Mouse (Mus musculus): ENCODE results near the gene AC129217.1. TPM values are rescaled to one million over a fixed set of nuclear protein-coding genes. Genes with fewer than 3 reads are reported as not detected.

Gene AC129217.1
- polyA plus RNA-seq, 1 experiment from 2014 or later, result not detected

Other genes with a start within 250 kb of the AC129217.1 start
- not detected for gene Slc22a8, start 238.5 kb upstream of the AC129217.1 start, polyA plus RNA-seq (2014; fragmentation: Illumina TruSeq; extraction: RNeasy Lipid Tissue Mini Kit (QIAGEN cat#74804); ENCODE audit: low read depth, low replicate concordance)
- not detected for gene Slc22a6, start 211.7 kb upstream of the AC129217.1 start, polyA plus RNA-seq (2014; fragmentation: Illumina TruSeq; extraction: RNeasy Lipid Tissue Mini Kit (QIAGEN cat#74804); ENCODE audit: low read depth, low replicate concordance)
- gene Chrm1, start 166.0 kb upstream of the AC129217.1 start, polyA plus RNA-seq (2014; fragmentation: Illumina TruSeq; extraction: RNeasy Lipid Tissue Mini Kit (QIAGEN cat#74804); ENCODE audit: low read depth, low replicate concordance), result 0.79 TPM
- gene Slc3a2, start 106.4 kb upstream of the AC129217.1 start, polyA plus RNA-seq (2014; fragmentation: Illumina TruSeq; extraction: RNeasy Lipid Tissue Mini Kit (QIAGEN cat#74804); ENCODE audit: low read depth, low replicate concordance), result 38.6 TPM
- 12.7 TPM for gene Wdr74, start 93.9 kb upstream of the AC129217.1 start, polyA plus RNA-seq (2014; fragmentation: Illumina TruSeq; extraction: RNeasy Lipid Tissue Mini Kit (QIAGEN cat#74804); ENCODE audit: low read depth, low replicate concordance)
- not detected for gene 1700092M07Rik, start 89.1 kb upstream of the AC129217.1 start, polyA plus RNA-seq (2014; fragmentation: Illumina TruSeq; extraction: RNeasy Lipid Tissue Mini Kit (QIAGEN cat#74804); ENCODE audit: low read depth, low replicate concordance)
- gene Stx5a, start 88.4 kb upstream of the AC129217.1 start, polyA plus RNA-seq (2014; fragmentation: Illumina TruSeq; extraction: RNeasy Lipid Tissue Mini Kit (QIAGEN cat#74804); ENCODE audit: low read depth, low replicate concordance), result 112 TPM
- gene Nxf1, start 72.7 kb upstream of the AC129217.1 start, polyA plus RNA-seq (2014; fragmentation: Illumina TruSeq; extraction: RNeasy Lipid Tissue Mini Kit (QIAGEN cat#74804); ENCODE audit: low read depth, low replicate concordance), result 92.5 TPM
- 17.2 TPM for gene Tmem223, start 58.8 kb upstream of the AC129217.1 start, polyA plus RNA-seq (2014; fragmentation: Illumina TruSeq; extraction: RNeasy Lipid Tissue Mini Kit (QIAGEN cat#74804); ENCODE audit: low read depth, low replicate concordance)
- gene Tmem179b, start 55.3 kb upstream of the AC129217.1 start, polyA plus RNA-seq (2014; fragmentation: Illumina TruSeq; extraction: RNeasy Lipid Tissue Mini Kit (QIAGEN cat#74804); ENCODE audit: low read depth, low replicate concordance), result 30.6 TPM
- gene Taf6l, start 43.4 kb upstream of the AC129217.1 start, polyA plus RNA-seq (2014; fragmentation: Illumina TruSeq; extraction: RNeasy Lipid Tissue Mini Kit (QIAGEN cat#74804); ENCODE audit: low read depth, low replicate concordance), result not detected
- gene Polr2g, start 31.2 kb upstream of the AC129217.1 start, polyA plus RNA-seq (2014; fragmentation: Illumina TruSeq; extraction: RNeasy Lipid Tissue Mini Kit (QIAGEN cat#74804); ENCODE audit: low read depth, low replicate concordance), result 35.0 TPM
- not detected for gene Zbtb3, start 27.2 kb upstream of the AC129217.1 start, polyA plus RNA-seq (2014; fragmentation: Illumina TruSeq; extraction: RNeasy Lipid Tissue Mini Kit (QIAGEN cat#74804); ENCODE audit: low read depth, low replicate concordance)
- 112 TPM for gene Ttc9c, start 10.4 kb upstream of the AC129217.1 start, polyA plus RNA-seq (2014; fragmentation: Illumina TruSeq; extraction: RNeasy Lipid Tissue Mini Kit (QIAGEN cat#74804); ENCODE audit: low read depth, low replicate concordance)
- gene Hnrnpul2, start 9.8 kb upstream of the AC129217.1 start, polyA plus RNA-seq (2014; fragmentation: Illumina TruSeq; extraction: RNeasy Lipid Tissue Mini Kit (QIAGEN cat#74804); ENCODE audit: low read depth, low replicate concordance), result 195 TPM
- gene Bscl2, start 7.7 kb downstream of the AC129217.1 start, polyA plus RNA-seq (2014; fragmentation: Illumina TruSeq; extraction: RNeasy Lipid Tissue Mini Kit (QIAGEN cat#74804); ENCODE audit: low read depth, low replicate concordance), result 8.5 TPM
- 0.69 TPM for gene Gng3, start 9.4 kb downstream of the AC129217.1 start, polyA plus RNA-seq (2014; fragmentation: Illumina TruSeq; extraction: RNeasy Lipid Tissue Mini Kit (QIAGEN cat#74804); ENCODE audit: low read depth, low replicate concordance)
- 3.7 TPM for gene Lrrn4cl, start 21.0 kb downstream of the AC129217.1 start, polyA plus RNA-seq (2014; fragmentation: Illumina TruSeq; extraction: RNeasy Lipid Tissue Mini Kit (QIAGEN cat#74804); ENCODE audit: low read depth, low replicate concordance)
- gene Ubxn1, start 41.7 kb downstream of the AC129217.1 start, polyA plus RNA-seq (2014; fragmentation: Illumina TruSeq; extraction: RNeasy Lipid Tissue Mini Kit (QIAGEN cat#74804); ENCODE audit: low read depth, low replicate concordance), result 17.3 TPM
- 2.2 TPM for gene Uqcc3, start 51.1 kb downstream of the AC129217.1 start, polyA plus RNA-seq (2014; fragmentation: Illumina TruSeq; extraction: RNeasy Lipid Tissue Mini Kit (QIAGEN cat#74804); ENCODE audit: low read depth, low replicate concordance)
- 37.9 TPM for gene Lbhd1, start 54.0 kb downstream of the AC129217.1 start, polyA plus RNA-seq (2014; fragmentation: Illumina TruSeq; extraction: RNeasy Lipid Tissue Mini Kit (QIAGEN cat#74804); ENCODE audit: low read depth, low replicate concordance)
- not detected for gene Gm49403, start 54.2 kb downstream of the AC129217.1 start, polyA plus RNA-seq (2014; fragmentation: Illumina TruSeq; extraction: RNeasy Lipid Tissue Mini Kit (QIAGEN cat#74804); ENCODE audit: low read depth, low replicate concordance)
- 12.0 TPM for gene 1810009A15Rik, start 59.1 kb downstream of the AC129217.1 start, polyA plus RNA-seq (2014; fragmentation: Illumina TruSeq; extraction: RNeasy Lipid Tissue Mini Kit (QIAGEN cat#74804); ENCODE audit: low read depth, low replicate concordance)
- not detected for gene Gm49416, start 59.2 kb downstream of the AC129217.1 start, polyA plus RNA-seq (2014; fragmentation: Illumina TruSeq; extraction: RNeasy Lipid Tissue Mini Kit (QIAGEN cat#74804); ENCODE audit: low read depth, low replicate concordance)
- gene Ints5, start 63.2 kb downstream of the AC129217.1 start, polyA plus RNA-seq (2014; fragmentation: Illumina TruSeq; extraction: RNeasy Lipid Tissue Mini Kit (QIAGEN cat#74804); ENCODE audit: low read depth, low replicate concordance), result 0.44 TPM
- 76.6 TPM for gene Ganab, start 68.3 kb downstream of the AC129217.1 start, polyA plus RNA-seq (2014; fragmentation: Illumina TruSeq; extraction: RNeasy Lipid Tissue Mini Kit (QIAGEN cat#74804); ENCODE audit: low read depth, low replicate concordance)
- gene B3gat3, start 90.6 kb downstream of the AC129217.1 start, polyA plus RNA-seq (2014; fragmentation: Illumina TruSeq; extraction: RNeasy Lipid Tissue Mini Kit (QIAGEN cat#74804); ENCODE audit: low read depth, low replicate concordance), result 28.4 TPM
- gene Rom1, start 99.6 kb downstream of the AC129217.1 start, polyA plus RNA-seq (2014; fragmentation: Illumina TruSeq; extraction: RNeasy Lipid Tissue Mini Kit (QIAGEN cat#74804); ENCODE audit: low read depth, low replicate concordance), result not detected
- gene Eml3, start 99.8 kb downstream of the AC129217.1 start, polyA plus RNA-seq (2014; fragmentation: Illumina TruSeq; extraction: RNeasy Lipid Tissue Mini Kit (QIAGEN cat#74804); ENCODE audit: low read depth, low replicate concordance), result 5.4 TPM
- gene Mta2, start 112.1 kb downstream of the AC129217.1 start, polyA plus RNA-seq (2014; fragmentation: Illumina TruSeq; extraction: RNeasy Lipid Tissue Mini Kit (QIAGEN cat#74804); ENCODE audit: low read depth, low replicate concordance), result 73.4 TPM
- 2.4 TPM for gene Tut1, start 124.1 kb downstream of the AC129217.1 start, polyA plus RNA-seq (2014; fragmentation: Illumina TruSeq; extraction: RNeasy Lipid Tissue Mini Kit (QIAGEN cat#74804); ENCODE audit: low read depth, low replicate concordance)
- gene Eef1g, start 137.3 kb downstream of the AC129217.1 start, polyA plus RNA-seq (2014; fragmentation: Illumina TruSeq; extraction: RNeasy Lipid Tissue Mini Kit (QIAGEN cat#74804); ENCODE audit: low read depth, low replicate concordance), result 81.4 TPM
- 158 TPM for gene Ahnak, start 159.5 kb downstream of the AC129217.1 start, polyA plus RNA-seq (2014; fragmentation: Illumina TruSeq; extraction: RNeasy Lipid Tissue Mini Kit (QIAGEN cat#74804); ENCODE audit: low read depth, low replicate concordance)